Mouse (Mus musculus) cerebellum, adult 2 months (tissue): ENCODE data around the gene Drg2. TPM values are rescaled to one million over a fixed set of nuclear protein-coding genes. Genes with fewer than 3 reads are reported as not detected.
A peak's percentile ranks its signal among the peaks of the same experiment; 100 is the strongest.

Experiments
- DNase-seq, 2 experiments: peaks; one replicate each; pipeline ENCODE4 v3.0.0; 2021
- H3K27ac ChIP-seq: fragments of 200-500 bp; 2 replicates; pipeline ENCODE4 v1.5.1; 2012; ENCODE audit warnings: low read length, control low read depth, inconsistent platforms; ENCODE audit not compliant: insufficient read depth
- H3K27me3 ChIP-seq: fragments of 200-500 bp; 2 replicates; pipeline ENCODE4 v1.6.1; 2012; ENCODE audit warnings: inconsistent platforms, mild to moderate bottlenecking, low read length, moderate library complexity; ENCODE audit not compliant: control insufficient read depth, insufficient read depth
- H3K4me1 ChIP-seq: fragments of 200-500 bp; 2 replicates; pipeline ENCODE4 v1.6.1; 2011; ENCODE audit warnings: low read length; ENCODE audit not compliant: control insufficient read depth, insufficient read depth
- H3K4me3 ChIP-seq: fragments of 200-500 bp; replicated peaks from 2 replicates; pipeline ENCODE3; 2011; ENCODE audit warnings: mild to moderate bottlenecking, low read depth, low read length, control low read depth; ENCODE audit not compliant: insufficient read depth
- CTCF ChIP-seq: fragments of 200-500 bp; IDR thresholded peaks from 2 replicates; pipeline ENCODE4 v1.5.1; 2011; ENCODE audit warnings: low read depth, mild to moderate bottlenecking, control low read depth, low read length, moderate library complexity, borderline replicate concordance; ENCODE audit not compliant: insufficient read depth
- POLR2A ChIP-seq: fragments of 200-500 bp; IDR thresholded peaks from 2 replicates; pipeline ENCODE4 v1.6.1; 2011; ENCODE audit warnings: low read length, control low read depth, borderline replicate concordance; ENCODE audit not compliant: insufficient read depth
- WGBS: fragments of 180-500 bp; shearing (Covaris S2); methylation state at CpG from one replicate; pipeline ENCODE4 v1.1.7; 2018; 5-methylcytosine and 5-hydroxymethylcytosine counted together
- polyA plus RNA-seq: library from polyadenylated mRNA; depleted of rRNA; stranded (reverse); fragments of >200 nt; gene quantifications from 2 replicates; pipeline ENCODE4 v1.2.3, GENCODE M21; 2012; rRNA removed

The Drg2 gene
- polyA plus RNA-seq, 1 experiment: 101 TPM

DNA sequence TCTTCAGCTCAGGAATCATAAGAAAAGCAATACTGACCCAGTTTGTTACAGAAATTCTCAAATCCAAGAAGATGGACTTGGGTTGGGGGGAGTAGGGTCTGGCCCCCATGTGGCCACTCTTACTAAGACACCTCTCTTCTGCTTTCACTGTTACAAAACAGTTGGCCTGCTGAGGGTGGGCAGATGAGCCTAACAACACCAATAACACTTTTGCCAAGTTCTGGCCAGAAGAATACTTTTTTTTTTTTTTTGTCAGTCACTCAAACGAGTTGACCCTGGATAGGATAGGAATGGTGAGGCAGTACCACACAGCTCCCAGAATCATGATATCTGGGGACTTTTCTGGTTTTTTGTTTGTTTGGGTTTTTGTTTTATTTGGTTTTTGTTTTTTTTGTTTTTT lies 57.5 kb downstream of the Drg2 start:
- H3K4me1 ChIP-seq: peaks cover 6% of the 10 kb centered on the region; the same call in 1 of the 2 replicates
- 29% methylated on average over 1 of the region's 1 CpGs for WGBS
- no peak overlapping the region for H3K4me3 ChIP-seq
- no peak for DNase-seq
- no peak overlapping the region for H3K27ac ChIP-seq
- no peaks in the 10 kb centered on the region for H3K27me3 ChIP-seq
- TF ChIP-seq CTCF (no peak), POLR2A (no peak)

DNA sequence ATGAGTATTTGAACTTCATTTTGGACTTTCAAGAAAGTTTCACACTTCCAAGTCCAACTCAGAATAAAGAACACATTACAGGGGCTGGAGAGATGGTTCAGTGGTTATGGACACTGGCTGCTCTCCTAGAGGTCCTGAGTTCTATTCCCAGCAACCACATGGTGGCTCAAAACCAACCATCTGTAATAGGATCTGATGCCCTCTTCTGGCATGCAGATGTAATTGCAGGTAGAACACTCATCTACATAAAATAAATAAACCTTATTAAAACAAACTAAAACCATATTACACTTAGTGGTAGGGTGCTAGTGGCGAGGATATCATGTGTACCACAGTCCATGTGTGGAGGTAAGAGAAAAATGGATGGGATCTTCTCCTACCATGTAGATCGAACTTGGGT lies 58.1 kb downstream of the Drg2 start:
- peaks cover under 1% of the 10 kb centered on the region; the same call in 1 of the 2 replicates for H3K4me1 ChIP-seq
- H3K27me3 ChIP-seq: no peaks in the 10 kb centered on the region
- no peak overlapping the region for H3K27ac ChIP-seq
- TF ChIP-seq POLR2A: no peak
- TF ChIP-seq CTCF: 0 out of 2 replicates have a peak, but pooled peaks have one; percentile 8
- DNase-seq: no peak
- 85% methylated on average over 2 of the region's 2 CpGs for WGBS
- H3K4me3 ChIP-seq: no peak overlapping the region

DNA sequence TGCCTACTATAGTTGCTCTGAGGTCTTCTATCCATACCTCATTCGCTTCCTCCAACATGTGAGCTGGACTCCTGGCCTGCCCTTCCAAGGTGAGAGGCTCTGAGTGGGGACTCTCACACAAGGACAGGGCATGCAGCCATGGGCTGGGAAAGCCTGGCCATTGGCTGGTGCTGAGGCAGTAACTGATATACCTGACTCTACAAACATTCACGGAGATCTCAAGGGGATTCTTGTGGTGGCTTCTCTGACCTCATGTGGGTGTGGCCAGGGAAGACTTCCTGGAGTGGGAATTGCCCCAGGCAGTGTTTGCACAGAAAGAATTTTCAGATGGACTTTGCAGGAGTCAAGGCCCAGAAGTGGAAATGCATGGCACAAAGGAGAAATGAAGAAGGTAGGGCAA lies 60.5 kb downstream of the Drg2 start:
- TF ChIP-seq POLR2A (no peak), CTCF (no peak)
- DNase-seq: no peak
- no peak overlapping the region for H3K4me3 ChIP-seq
- H3K4me1 ChIP-seq: no peaks in the 10 kb centered on the region
- no peaks in the 10 kb centered on the region for H3K27me3 ChIP-seq
- H3K27ac ChIP-seq: no peak overlapping the region
- 82% methylated on average over 2 of the region's 2 CpGs for WGBS

DNA sequence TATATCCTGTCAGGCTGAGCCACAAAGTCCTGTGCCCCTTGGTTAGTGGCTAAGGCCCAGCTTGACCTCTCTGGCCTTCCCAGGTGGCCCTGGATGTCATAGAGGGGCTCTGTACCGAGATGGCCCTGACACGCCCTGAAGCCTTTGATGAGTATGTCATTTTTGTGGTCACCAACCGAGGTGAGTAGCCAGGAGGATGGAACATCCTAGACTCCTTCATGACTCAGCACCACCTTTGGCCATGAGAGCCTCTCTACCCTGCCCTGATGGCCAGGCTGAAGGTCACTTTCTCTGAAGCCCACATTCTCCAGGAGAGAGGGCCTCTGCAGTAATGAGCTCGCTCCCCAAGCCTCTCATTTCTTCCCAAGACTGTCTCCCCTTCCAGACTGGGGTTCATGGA lies 63.9 kb downstream of the Drg2 start:
- no peaks in the 10 kb centered on the region for H3K27me3 ChIP-seq
- DNase-seq: no peak
- H3K27ac ChIP-seq: no peak overlapping the region
- TF ChIP-seq CTCF (no peak), POLR2A (no peak)
- H3K4me1 ChIP-seq: no peaks in the 10 kb centered on the region
- H3K4me3 ChIP-seq: no peak overlapping the region
- WGBS: 71% methylated on average over 4 of the region's 4 CpGs

Other genes with a start within 250 kb of the Drg2 start
- 56.1 and 66.3 TPM in 2 replicates for gene Srebf1, start 232.0 kb upstream of the Drg2 start, polyA plus RNA-seq
- gene Tom1l2, start 101.7 kb upstream of the Drg2 start, polyA plus RNA-seq: 176 and 180 TPM in 2 replicates
- gene Drc3, start 101.3 kb upstream of the Drg2 start, polyA plus RNA-seq: 7.1 and 8.0 TPM in 2 replicates
- gene Gid4, start 37.4 kb upstream of the Drg2 start, polyA plus RNA-seq: 39.1 and 41.6 TPM in 2 replicates
- gene Atpaf2, start 36.1 kb upstream of the Drg2 start, polyA plus RNA-seq: 31.3 and 33.4 TPM in 2 replicates
- 3.1 and 4.6 TPM in 2 replicates for gene Myo15, start 14.7 kb downstream of the Drg2 start, polyA plus RNA-seq
- gene Alkbh5, start 81.8 kb downstream of the Drg2 start, polyA plus RNA-seq: 25.2 and 27.3 TPM in 2 replicates
- 88.3 and 90.5 TPM in 2 replicates for gene Llgl1, start 245.1 kb downstream of the Drg2 start, polyA plus RNA-seq